Mouse (Mus musculus) CH12.LX (cell line): Measurements from ENCODE around the gene Ttyh3. TPM values are rescaled to one million over a fixed set of nuclear protein-coding genes. Genes with fewer than 3 reads are reported as not detected.

Experiments used
- DNase-seq: peaks from one replicate; pipeline ENCODE4 v3.0.0-alpha.2; 2013; ENCODE audit errors: extremely low read depth
- H3K27ac ChIP-seq: 2 replicates; pipeline ENCODE4 v1.5.1; 2012; ENCODE audit warnings: low read depth, mild to moderate bottlenecking, control low read depth, moderate library complexity; ENCODE audit not compliant: insufficient read depth
- H3K27me3 ChIP-seq: replicated peaks from 2 replicates; pipeline ENCODE3; 2012; ENCODE audit warnings: inconsistent platforms
- H3K36me3 ChIP-seq, 2 experiments: replicated peaks in 1 of 2; 2 replicates each; pipeline versions ENCODE3 to v1.6.1; 2012; ENCODE audit warnings: inconsistent platforms in 1 of 2, low read length in 1 of 2, mild to moderate bottlenecking in 1 of 2, mixed read lengths in 1 of 2, moderate library complexity in 1 of 2; ENCODE audit not compliant: control insufficient read depth in 1 of 2, insufficient read depth in 1 of 2
- H3K4me1 ChIP-seq, 2 experiments: 2 replicates each; pipeline ENCODE4 v1.6.1; 2012; ENCODE audit warnings: inconsistent platforms in 1 of 2, moderate library complexity in 1 of 2; ENCODE audit not compliant: insufficient read depth in 2 of 2, control insufficient read depth in 1 of 2
- H3K4me2 ChIP-seq: 2 replicates; pipeline ENCODE4 v1.6.1; 2012; ENCODE audit warnings: low read depth, mild to moderate bottlenecking, control low read depth; ENCODE audit not compliant: poor library complexity, insufficient read depth, severe bottlenecking
- H3K4me3 ChIP-seq, 3 experiments: fragments of 150-350 bp in 1 of 3; sonication (generic) in 1 of 3; replicated peaks in 1 of 3; 2 replicates each; pipeline versions ENCODE3 to v1.5.1; 2011 to 2012; ENCODE audit warnings: low read depth in 2 of 3, low read length in 2 of 3, mild to moderate bottlenecking in 2 of 3, moderate library complexity in 2 of 3, control low read depth in 1 of 3, improper control_type of control experiment in 1 of 3, inconsistent platforms in 1 of 3, mixed read lengths in 1 of 3; ENCODE audit not compliant: poor library complexity in 1 of 3
- H3K79me2 ChIP-seq: replicated peaks from 2 replicates; pipeline ENCODE4 v1.6.1; 2012; ENCODE audit warnings: mild to moderate bottlenecking, moderate library complexity; ENCODE audit not compliant: control insufficient read depth, poor library complexity, insufficient read depth, severe bottlenecking; ENCODE audit errors: extremely low read depth
- H3K9ac ChIP-seq: 2 replicates; pipeline ENCODE4 v1.6.1; 2012; ENCODE audit warnings: low read depth, mild to moderate bottlenecking, control low read depth, moderate library complexity; ENCODE audit not compliant: insufficient read depth
- H3K9me3 ChIP-seq: replicated peaks from 2 replicates; pipeline ENCODE3; 2012; ENCODE audit warnings: low read length, inconsistent platforms, mixed read lengths
- BHLHE40 ChIP-seq: IDR thresholded peaks from 2 replicates; pipeline ENCODE4 v1.6.1; 2011; ENCODE audit warnings: mild to moderate bottlenecking, low read depth, low read length, improper control_type of control experiment
- CHD2 ChIP-seq: IDR thresholded peaks from 2 replicates; pipeline ENCODE4 v1.6.1; 2011; ENCODE audit warnings: low read length, improper control_type of control experiment
- CTCF ChIP-seq, 2 experiments: IDR thresholded peaks in 1 of 2; conservative IDR thresholded peaks in 1 of 2; 2 replicates each; pipeline ENCODE4 v1.5.1; 2011 to 2012; ENCODE audit warnings: low read depth in 2 of 2, low read length in 2 of 2, improper control_type of control experiment in 1 of 2, inconsistent platforms in 1 of 2, mild to moderate bottlenecking in 1 of 2, moderate library complexity in 1 of 2
- E2F4 ChIP-seq: IDR thresholded peaks from 2 replicates; pipeline ENCODE4 v1.6.1; 2011; ENCODE audit warnings: low read depth, low read length, improper control_type of control experiment; ENCODE audit not compliant: insufficient replicate concordance
- ELF1 ChIP-seq: IDR thresholded peaks from 2 replicates; pipeline ENCODE4 v1.6.1; 2014; ENCODE audit warnings: low read depth, mild to moderate bottlenecking, inconsistent platforms, low read length, improper control_type of control experiment
- HCFC1 ChIP-seq: IDR thresholded peaks from 2 replicates; pipeline ENCODE4 v1.6.1; 2012; ENCODE audit warnings: low read depth, mild to moderate bottlenecking, inconsistent platforms, low read length, improper control_type of control experiment
- IRF4 ChIP-seq: IDR thresholded peaks from 2 replicates; pipeline ENCODE4 v1.6.1; 2014; ENCODE audit warnings: low read depth, mild to moderate bottlenecking, inconsistent platforms, low read length, improper control_type of control experiment
- JUND ChIP-seq: conservative IDR thresholded peaks from 2 replicates; pipeline ENCODE4 v1.6.1; 2011; ENCODE audit warnings: low read depth, low read length, improper control_type of control experiment
- KAT2A ChIP-seq: IDR thresholded peaks from 2 replicates; pipeline ENCODE4 v1.6.1; 2012; ENCODE audit warnings: low read length, improper control_type of control experiment, inconsistent platforms; ENCODE audit not compliant: insufficient replicate concordance
- MAFK ChIP-seq: IDR thresholded peaks from 2 replicates; pipeline ENCODE4 v1.6.1; 2011; ENCODE audit warnings: low read length, improper control_type of control experiment; ENCODE audit not compliant: insufficient replicate concordance
- MAX ChIP-seq: IDR thresholded peaks from 2 replicates; pipeline ENCODE4 v1.6.1; 2011; ENCODE audit warnings: low read length, improper control_type of control experiment
- MAZ ChIP-seq: IDR thresholded peaks from 2 replicates; pipeline ENCODE4 v1.6.1; 2012; ENCODE audit warnings: low read depth, mild to moderate bottlenecking, inconsistent platforms, low read length, improper control_type of control experiment, moderate library complexity
- MEF2A ChIP-seq: IDR thresholded peaks from 2 replicates; pipeline ENCODE4 v1.6.1; 2014; ENCODE audit warnings: low read depth, mild to moderate bottlenecking, inconsistent platforms, low read length, improper control_type of control experiment, borderline replicate concordance
- MXI1 ChIP-seq: IDR thresholded peaks from 2 replicates; pipeline ENCODE4 v1.6.1; 2011; ENCODE audit warnings: mild to moderate bottlenecking, low read depth, low read length, improper control_type of control experiment
- MYC ChIP-seq: IDR thresholded peaks from 2 replicates; pipeline ENCODE4 v1.6.1; 2011; ENCODE audit warnings: low read depth, mild to moderate bottlenecking, improper control_type of control experiment, low read length
- NELFE ChIP-seq: IDR thresholded peaks from 2 replicates; pipeline ENCODE4 v1.6.1; 2011; ENCODE audit warnings: low read depth, low read length, improper control_type of control experiment
- NRF1 ChIP-seq: IDR thresholded peaks from 2 replicates; pipeline ENCODE4 v1.6.1; 2014; ENCODE audit warnings: low read depth, mild to moderate bottlenecking, inconsistent platforms, low read length, improper control_type of control experiment, moderate library complexity
- POLR2AphosphoS2 ChIP-seq: IDR thresholded peaks from 2 replicates; pipeline ENCODE4 v1.6.1; 2011; ENCODE audit warnings: low read depth, low read length, improper control_type of control experiment
- RCOR1 ChIP-seq: conservative IDR thresholded peaks from 2 replicates; pipeline ENCODE4 v1.6.1; 2012; ENCODE audit warnings: low read depth, mild to moderate bottlenecking, inconsistent platforms, low read length, improper control_type of control experiment
- TBP ChIP-seq: conservative IDR thresholded peaks from 2 replicates; pipeline ENCODE4 v1.6.1; 2011; ENCODE audit warnings: low read depth, low read length, improper control_type of control experiment
- TCF12 ChIP-seq: IDR thresholded peaks from 2 replicates; pipeline ENCODE4 v1.6.1; 2014; ENCODE audit warnings: low read depth, mild to moderate bottlenecking, inconsistent platforms, low read length, improper control_type of control experiment
- USF1 ChIP-seq: IDR thresholded peaks from 2 replicates; pipeline ENCODE4 v1.6.1; 2014; ENCODE audit warnings: low read depth, mild to moderate bottlenecking, inconsistent platforms, low read length, improper control_type of control experiment
- ZC3H11A ChIP-seq: IDR thresholded peaks from 2 replicates; pipeline ENCODE4 v1.6.1; 2012; ENCODE audit warnings: low read depth, mild to moderate bottlenecking, inconsistent platforms, low read length, improper control_type of control experiment
- ZKSCAN1 ChIP-seq: IDR thresholded peaks from 2 replicates; pipeline ENCODE4 v1.6.1; 2012; ENCODE audit warnings: low read depth, inconsistent platforms, low read length, improper control_type of control experiment, borderline replicate concordance
- dilution Hi-C: fragments of 300-500 bp; cut with MboI; formaldehyde crosslinking; loops from 2 replicates; pipeline ENCODE4 v1.14.3; 2020; ENCODE audit warnings: low sequenced_read_pairs; ENCODE audit not compliant: extremely low pct_unique_long_range_greater_than_20kb, extremely low pct_ligation_motif_present
- in situ Hi-C: fragments of 300-500 bp; cut with MboI; formaldehyde crosslinking; loops from 3 replicates; pipeline ENCODE4 v1.14.3; 2019; ENCODE audit warnings: low sequenced_read_pairs, low pct_ligation_motif_present, low pct_unique_long_range_greater_than_20kb, mixed read lengths
- polyA plus RNA-seq: library from polyadenylated mRNA; unstranded; fragments of >175 nt; gene quantifications from 2 replicates; pipeline ENCODE4 v1.2.1, GENCODE M21; 2012; ENCODE audit warnings: low read depth; ENCODE audit not compliant: insufficient read length
- total RNA-seq, 2 experiments: library from RNA; depleted of rRNA; stranded (reverse); fragments of 300-350 nt in 1 of 2; fragments of >200 nt in 1 of 2; gene quantifications; 2 replicates each; pipeline ENCODE4 v1.2.3; 2012 to 2014

Gene Ttyh3
- total and polyA plus RNA-seq, 3 experiments = 0.31 to 6.3 (median 1.4) TPM

DNA sequence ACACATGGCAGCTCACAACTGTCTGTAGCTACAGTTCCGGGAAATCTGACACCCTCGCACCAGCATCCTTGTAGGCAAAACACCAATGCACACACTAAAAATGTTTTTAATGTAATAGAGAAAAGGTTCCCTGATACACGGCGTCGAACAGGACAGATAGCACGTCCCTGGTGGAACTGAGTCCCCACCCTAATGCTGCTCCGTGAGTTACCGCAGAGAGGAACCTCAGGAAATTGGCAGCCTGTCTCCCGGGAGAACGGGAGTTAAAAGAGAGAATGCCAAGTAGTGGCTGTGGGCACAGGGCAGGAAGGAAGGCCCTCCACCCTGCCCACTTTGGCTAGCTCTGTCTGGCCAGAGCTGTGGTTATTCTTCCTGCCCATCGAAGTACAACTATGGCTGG, 2.4 kb upstream of the Ttyh3 start:
- no peaks in the 10 kb centered on the region for H3K79me2 ChIP-seq
- H3K36me3 ChIP-seq = no peaks in the 10 kb centered on the region
- no peaks in the 10 kb centered on the region for H3K9me3 ChIP-seq
- dilution Hi-C loops (no loop called here), in situ Hi-C loops (no loop called here)
- H3K27ac ChIP-seq = no peak overlapping the region
- H3K4me2 ChIP-seq = no peak overlapping the region
- H3K27me3 ChIP-seq = peaks cover 33% of the 10 kb centered on the region
- H3K4me1 ChIP-seq = peaks cover 6 to 20% of the 10 kb centered on the region in 2 experiments
- DNase-seq = no peak
- H3K4me3 ChIP-seq = no peak overlapping the region
- no peak for TF ChIP-seq MAFK
- TF ChIP-seq POLR2AphosphoS2 = no peak
- TF ChIP-seq MAZ = no peak
- no peak for TF ChIP-seq ZKSCAN1
- no peak for TF ChIP-seq E2F4
- no peak for TF ChIP-seq TBP
- TF ChIP-seq MAX = no peak
- TF ChIP-seq BHLHE40 = no peak
- TF ChIP-seq JUND = no peak
- TF ChIP-seq NRF1 = no peak
- TF ChIP-seq IRF4 = no peak
- TF ChIP-seq CHD2 = no peak
- TF ChIP-seq HCFC1 = no peak
- no peak for TF ChIP-seq MXI1
- no peak for TF ChIP-seq MEF2A
- no peak for TF ChIP-seq ZC3H11A
- TF ChIP-seq MYC = no peak
- TF ChIP-seq CTCF (conservative IDR thresholded peaks at IDR 0.05 in 1 of 2, IDR thresholded peaks at IDR 0.05 in 1 of 2; ENCODE audit: low read depth in 2 of 2, low read length in 2 of 2) = no peak
- no peak overlapping the region for H3K9ac ChIP-seq

DNA sequence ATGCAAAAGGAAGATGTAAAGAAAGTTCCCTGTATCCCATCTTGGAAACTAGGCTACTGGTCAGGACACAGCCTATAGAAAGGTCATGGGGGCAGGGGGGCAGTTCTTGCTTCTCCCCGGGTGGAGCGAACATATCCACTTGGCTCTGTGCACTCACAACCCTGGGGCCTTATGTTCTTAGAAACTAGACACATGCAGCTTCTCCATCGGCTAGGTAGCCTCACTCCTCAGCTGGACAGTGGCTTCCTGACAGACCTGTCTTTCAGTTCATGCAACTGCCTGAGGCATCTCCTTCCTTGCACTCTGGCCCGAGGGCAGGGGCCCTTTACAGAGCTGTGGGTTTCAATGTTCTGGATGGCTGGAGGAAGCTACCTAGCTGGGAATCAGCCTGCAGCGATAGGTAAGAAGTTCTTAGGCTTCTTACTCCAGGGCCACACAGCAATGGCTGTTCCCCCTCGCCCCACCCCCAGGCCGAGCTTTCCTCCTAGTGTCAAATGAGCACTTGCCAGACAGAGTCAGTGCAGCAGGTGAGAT, 1.1 kb upstream of the Ttyh3 start:
- dilution Hi-C loops (no loop called here), in situ Hi-C loops (no loop called here)
- Histone ChIP-seq H3K4me2 (no peak overlapping the region), H3K4me1 (peaks cover 6 to 20% of the 10 kb centered on the region in 2 experiments), H3K9ac (no peak overlapping the region), H3K27me3 (peaks cover 31% of the 10 kb centered on the region), H3K79me2 (no peaks in the 10 kb centered on the region), H3K27ac (no peak overlapping the region), H3K36me3 (no peaks in the 10 kb centered on the region), H3K4me3 (no peak overlapping the region), H3K9me3 (no peaks in the 10 kb centered on the region)
- no peak for DNase-seq
- TF ChIP-seq MAZ (no peak), TCF12 (no peak), NELFE (no peak), MAX (no peak), USF1 (no peak), ELF1 (no peak), ZKSCAN1 (no peak), KAT2A (no peak), RCOR1 (no peak), CHD2 (no peak), BHLHE40 (no peak), POLR2AphosphoS2 (no peak), ZC3H11A (no peak)
